Mouse (Mus musculus) layer of hippocampus, adult 9-10 months (tissue): ENCODE measurements around the gene Pde7b.

ENCODE experiments used
- DNase-seq: peaks from one replicate; pipeline ENCODE4 v3.0.0; 2022; ENCODE audit warnings: low spot score

Pde7b gene

GRCm38 (mm10) chr10:20361542-20362449 lies 363.1 kb downstream of the Pde7b start:
- DNase-seq = no peak

GRCm38 (mm10) chr10:20348894-20349293 lies 376.0 kb downstream of the Pde7b start:
- no peak for DNase-seq
